Mouse (Mus musculus) retina, postnatal 7 days (tissue): ENCODE measurements around the gene Rps11.
"Not testable (repeated sequence)": the region's sequence is repeated elsewhere in the genome, so short reads cannot be mapped to it uniquely, and the experiment has no call there.

ENCODE experiments used
- DNase-seq: peaks from one replicate; pipeline ENCODE4 v3.0.0-alpha.2; 2012; ENCODE audit warnings: low read depth, low spot score

Rps11 gene

DNA sequence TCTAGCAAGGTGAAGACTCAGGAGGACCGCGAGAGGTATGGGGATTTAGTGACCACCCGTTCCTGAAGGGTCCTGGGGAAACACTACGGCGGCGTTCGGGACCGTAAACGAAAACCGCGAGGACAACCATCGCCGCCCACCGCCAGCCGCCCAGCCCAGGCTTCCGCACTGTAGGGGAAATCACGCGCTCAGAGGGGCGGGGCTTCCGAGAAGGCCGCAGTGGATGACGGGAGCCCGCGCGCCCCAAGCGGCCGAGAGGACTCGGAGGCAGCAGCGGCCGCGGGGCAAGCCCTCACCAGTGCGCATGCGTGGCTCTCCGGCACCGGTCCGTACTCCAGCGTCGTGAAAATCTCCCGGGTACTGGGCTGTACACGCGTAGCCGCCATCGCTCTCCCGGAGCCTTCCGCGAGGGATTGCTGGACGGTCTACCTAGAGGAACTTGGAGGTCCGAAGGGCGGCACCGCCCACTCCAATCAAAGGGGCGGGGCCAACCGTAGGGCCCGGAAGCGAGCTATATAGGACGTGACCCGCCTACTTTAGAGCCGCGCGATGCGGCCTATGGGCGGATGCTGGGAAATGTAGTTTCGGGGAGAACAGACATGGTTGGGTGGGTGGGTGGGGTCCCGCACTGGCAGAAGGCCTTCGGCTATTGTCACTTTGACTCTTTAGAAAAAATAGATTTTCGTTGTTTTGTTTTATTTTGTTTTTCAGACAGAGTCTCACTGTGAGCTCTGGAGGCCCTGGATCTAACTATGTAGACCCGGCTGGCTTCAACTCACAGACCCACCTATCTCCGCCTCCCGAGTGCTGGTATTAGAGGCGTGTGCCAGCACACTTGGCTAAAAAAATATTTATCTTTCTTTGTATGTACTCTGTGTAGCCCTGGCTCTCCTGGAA, 30.1 kb upstream of the Rps11 start, which contains the start of the genes Pih1d1 and Aldh16a1:
Gene Pih1d1, plus strand, starts transcription at position 208 of the 897 bp plus-strand sequence.
Gene Aldh16a1, minus strand, starts transcription at position 489 of the 897 bp plus-strand sequence.
- peak; percentile 92 for DNase-seq

DNA sequence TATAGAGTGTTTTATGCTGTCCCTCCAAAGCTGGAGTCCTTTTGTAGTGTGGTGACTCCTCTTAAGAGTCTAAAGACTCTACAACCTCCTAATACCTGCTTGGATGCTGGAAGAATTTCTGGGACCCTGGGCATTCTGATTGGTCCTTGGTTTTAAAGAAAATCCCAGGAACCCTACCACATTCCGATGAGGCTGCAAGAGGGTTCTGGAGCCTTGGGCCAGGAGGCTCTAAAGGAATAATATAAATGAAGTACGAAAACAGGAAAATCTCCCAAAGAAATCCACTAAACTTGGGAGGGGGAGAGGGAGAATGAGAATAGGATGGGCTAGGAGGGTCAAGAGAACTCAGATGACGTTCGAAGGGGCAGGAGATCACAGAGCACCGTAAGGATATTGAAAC, 29.3 kb upstream of the Rps11 start:
- no peak for DNase-seq

DNA sequence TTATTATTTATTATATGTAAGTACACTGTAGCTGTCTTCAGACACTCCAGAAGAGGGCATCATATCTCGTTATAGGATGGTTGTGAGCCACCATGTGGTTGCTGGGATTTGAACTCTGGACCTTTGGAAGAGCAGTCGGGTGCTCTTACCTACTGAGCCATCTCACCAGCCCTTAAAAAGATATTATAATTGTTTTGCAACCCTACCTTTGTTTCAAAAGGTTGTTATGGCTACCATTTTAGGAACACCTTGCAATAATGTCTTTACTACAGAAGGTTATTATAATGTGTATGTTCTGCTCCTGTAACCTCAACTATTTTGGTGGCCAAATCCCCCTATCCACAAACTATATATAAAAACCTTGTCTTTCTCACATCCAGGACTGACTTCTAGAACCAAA, 28.8 kb upstream of the Rps11 start:
- DNase-seq = not testable (repeated sequence)

DNA sequence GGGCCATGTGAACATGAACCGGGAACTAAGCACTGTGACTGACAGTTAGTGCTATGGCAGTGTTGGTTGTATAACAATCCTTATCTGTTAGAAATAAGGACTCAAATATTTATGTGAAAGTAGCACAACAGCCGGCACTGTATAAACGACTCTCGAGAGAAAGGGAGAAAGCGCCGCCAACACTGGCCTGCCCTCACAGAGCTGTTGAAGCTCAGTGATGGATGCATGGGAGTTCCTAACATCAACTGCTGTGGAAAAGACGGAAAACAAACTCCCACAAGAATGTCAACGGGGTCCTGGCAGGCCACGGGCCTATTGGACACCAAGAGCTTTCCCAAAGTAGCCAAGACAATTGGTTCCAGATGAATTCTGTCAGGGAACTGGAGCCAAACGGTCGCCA, 27.1 kb upstream of the Rps11 start:
- no peak for DNase-seq

DNA sequence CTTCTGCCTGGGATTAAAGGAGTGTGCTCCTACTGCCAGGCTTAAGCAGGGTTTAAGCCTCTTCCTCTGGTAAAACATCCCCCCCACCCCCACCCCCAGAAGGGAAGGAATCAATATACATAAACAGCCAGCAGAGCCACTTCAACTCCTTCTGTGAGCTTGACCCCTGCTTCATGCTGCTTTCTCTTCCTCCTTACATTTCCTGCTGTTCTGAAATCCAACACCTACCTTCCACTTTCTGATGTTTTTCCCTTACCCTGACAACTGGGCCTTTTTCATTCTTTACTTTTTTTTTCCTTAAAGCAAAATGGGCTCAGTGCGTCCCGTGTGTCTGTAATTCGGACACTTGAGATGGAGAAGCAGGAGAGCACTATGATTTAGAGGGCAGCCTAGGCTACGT, 26.1 kb upstream of the Rps11 start:
- DNase-seq = no peak

DNA sequence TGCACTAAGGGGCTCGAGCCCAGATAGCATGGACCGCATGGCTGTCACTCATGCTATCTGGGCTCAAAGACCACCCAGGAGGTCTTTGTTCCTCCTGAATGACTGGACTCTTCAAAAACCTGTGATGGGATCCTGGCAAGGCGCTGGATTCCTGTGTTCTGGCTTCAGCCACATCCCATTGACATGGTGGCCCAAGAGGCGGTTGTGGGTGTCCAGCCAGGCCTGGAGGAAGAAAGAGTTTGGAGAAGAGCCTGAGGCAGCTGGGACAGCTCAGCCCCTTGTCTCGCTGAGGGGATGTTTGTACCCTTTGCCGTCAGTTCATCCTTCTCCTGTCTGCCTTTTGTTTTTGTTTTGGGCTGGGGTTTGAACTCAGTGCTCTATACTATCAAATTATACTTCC, 25.3 kb upstream of the Rps11 start:
- DNase-seq = no peak

DNA sequence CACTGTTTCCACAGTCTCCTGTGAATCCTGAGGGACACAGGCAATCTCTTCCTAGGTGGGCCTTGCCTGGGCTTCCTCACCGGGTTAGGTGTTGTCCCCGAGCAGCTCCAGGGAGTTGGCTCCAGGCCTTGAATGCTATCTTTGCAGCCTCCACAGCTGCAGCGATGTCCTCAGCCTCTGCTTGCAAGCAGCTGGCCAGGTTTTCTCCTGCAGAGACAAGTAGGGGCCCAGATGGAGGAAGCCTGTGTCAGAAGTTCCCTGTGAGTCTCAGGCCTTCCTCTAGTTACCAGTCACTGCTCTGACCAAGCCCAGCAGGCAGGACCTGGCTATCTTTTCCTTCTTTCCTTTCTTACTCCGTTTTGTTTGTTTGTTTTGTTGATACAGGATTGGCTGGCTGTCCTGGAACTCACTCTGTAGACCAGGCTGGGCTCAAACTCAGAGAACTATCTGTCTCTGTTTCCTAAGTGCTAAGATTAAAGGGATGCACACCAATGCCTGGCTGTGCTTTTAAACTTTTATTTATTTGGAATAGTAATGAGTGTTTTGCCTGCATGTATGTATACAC, 24.4 kb upstream of the Rps11 start:
- no peak for DNase-seq

DNA sequence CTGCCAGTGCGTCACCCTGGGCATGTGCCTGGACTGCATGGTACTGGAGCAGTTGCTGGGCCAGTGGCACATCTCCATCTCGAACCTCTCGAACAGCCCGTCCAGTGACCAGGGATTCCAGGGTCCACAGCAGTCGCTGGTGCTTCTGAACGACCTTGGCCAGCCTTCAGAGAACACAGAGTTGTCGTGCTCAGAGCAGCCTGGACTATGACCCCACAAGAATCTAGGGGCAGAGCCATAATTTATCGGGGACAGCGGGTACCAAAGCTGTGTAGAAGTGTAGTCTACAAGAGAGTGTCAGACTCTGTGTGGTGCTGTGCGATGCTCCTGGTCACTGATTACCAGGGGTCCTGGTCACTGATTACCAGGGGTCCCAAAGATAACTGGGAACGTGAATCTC, 23.7 kb upstream of the Rps11 start:
- DNase-seq = no peak

DNA sequence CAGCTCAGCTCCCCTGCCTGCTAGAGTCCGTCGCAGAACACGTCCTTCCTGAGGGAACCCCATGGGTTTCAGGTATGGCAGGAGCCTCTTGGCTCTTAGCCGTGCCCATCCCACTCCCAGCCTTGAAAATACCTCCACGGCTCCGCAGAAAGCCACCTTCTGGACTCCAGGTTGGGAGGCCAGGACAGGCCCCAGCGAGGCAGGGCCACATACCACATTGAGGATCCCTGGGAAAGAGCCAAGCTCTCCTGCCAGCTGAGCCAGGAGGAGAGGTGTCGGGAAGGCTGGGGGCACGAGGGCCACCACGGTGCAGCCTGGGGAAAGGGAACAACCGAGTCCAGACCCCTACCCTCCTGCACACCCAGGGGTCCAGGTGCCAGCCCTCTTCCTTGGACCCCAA, 23.0 kb upstream of the Rps11 start:
- DNase-seq = no peak

DNA sequence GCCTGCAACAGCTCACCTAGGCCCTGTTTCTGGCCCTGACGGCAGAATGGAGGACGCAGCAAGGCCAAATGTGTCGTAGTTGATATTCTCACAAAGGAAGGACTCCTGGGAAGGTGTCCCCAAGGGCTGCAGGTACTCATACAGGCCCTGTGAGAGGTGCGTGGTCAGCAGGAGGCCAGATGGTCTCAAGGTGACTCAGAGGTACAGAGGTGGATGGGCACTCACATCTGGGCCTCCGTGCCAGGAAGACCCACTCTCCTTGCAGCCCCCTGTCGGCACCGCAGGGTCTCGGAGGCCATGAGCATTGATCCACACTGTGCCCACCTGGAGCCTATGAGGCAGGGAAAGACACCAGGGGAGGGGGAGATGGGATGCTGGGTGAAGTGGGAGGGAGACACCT, 21.2 kb upstream of the Rps11 start:
- no peak for DNase-seq

DNA sequence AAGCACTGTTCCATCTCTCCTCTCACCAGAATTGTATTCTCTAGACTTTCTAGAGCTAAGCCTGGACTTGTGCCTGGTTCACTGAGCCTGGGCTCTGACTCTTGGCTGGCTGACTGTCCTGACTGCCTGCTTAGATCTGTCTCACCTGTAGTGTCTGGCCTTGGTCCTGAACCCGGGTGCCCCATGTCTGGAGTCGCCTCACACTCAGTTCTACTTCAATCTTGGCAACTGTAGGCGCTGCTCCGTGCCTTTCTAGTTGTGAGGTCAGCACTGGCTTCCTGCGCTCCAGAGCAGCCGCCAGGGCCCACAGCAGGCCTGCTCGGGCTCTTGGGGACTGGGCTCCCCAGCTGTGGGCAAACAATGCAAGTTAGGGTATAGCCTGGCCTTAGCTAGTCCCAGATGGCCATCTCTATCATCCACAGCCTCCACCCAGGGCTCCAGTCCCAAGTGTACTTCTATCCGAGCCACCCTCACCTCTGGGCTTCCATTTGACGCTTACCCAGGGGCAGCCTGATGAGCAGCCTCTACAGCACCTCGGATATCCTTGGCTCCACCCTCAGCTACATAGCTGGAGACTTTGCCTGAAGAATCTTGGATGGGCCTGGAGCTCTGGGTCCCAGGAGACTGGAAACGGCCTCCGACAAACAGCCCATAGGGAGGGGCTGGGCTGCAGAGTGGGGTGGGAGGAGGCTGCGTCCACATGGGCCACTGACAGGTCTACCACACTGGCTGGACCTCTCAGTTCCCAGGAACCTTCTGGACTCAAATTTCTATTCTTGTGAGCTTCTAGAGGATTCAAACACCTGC, 20.3 kb upstream of the Rps11 start:
- DNase-seq = no peak

DNA sequence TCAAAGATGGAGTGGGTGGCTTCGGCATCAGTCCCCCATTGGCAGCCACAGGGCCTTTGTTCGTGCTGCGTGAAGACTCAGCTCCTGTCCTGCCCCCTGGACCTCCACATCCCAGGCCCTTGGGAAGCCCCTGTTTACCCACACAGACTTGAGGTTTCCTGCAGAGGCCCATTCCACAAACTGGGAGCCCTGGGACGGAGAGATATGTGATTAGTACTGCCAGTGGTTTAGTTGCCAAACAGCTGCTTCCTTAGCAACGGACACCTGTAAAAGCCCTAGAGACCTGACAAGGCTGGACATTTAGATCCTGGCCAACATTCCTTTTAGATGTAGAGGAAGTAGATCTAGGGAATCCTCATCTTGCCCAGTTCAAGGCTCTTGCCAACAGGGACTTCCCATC, 17.7 kb upstream of the Rps11 start:
- DNase-seq = no peak

DNA sequence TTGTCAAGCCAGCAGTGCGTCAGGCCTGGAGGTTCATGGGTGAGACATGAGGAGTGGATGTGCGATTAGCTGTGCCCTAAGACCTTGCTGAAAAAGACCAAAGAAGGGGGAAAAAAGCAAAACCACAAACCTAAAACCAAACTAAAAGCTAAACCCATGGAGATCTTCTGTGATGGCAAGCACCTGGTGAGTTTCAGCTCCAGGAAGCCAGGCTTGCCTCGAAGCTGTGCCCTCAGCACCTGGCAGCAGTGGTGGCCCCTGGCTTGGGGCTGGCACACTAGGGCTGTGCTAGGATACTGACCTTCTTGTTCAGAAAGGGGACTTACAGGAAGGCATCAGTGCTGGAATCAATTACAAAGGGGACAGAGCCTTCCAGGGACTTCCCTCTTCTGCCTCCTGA, 17.1 kb upstream of the Rps11 start:
- DNase-seq = no peak

DNA sequence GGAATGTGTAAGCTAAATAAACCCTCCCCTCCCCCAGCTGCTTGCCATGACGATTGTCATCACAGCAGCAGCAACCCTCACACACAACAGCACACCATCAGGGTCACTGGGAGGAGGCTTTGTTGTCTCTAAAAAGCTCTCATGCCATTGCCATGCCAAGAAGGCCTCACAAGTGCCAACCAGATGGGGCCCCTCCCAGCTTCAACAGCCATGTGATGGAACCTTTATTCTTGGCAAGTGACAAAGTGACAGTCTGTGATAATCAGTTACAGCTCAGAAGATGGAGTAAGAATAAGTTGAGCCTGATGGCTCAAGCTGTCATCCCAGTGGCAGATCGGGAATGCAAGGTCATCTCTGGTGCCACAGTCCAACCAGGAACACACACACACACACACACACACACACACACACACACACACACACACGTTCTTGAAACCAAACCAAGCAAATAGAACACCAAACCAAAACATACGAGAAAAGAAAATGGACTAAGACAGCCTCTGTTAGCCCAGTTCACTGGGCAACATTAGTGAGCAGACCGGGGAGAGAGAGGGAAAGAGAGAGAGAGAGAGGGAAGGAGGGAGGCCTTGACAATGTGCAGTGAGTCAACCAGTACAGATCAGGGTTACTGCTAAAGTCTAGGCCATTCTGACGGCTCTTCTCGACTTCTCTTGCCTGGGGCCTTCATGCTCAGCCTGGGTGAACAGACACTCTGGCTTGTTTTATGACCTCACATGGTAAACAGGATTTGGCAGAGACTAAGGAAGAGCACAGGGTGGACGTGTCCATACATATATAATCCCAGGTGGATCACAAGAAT, 15.9 kb upstream of the Rps11 start:
- DNase-seq = no peak

DNA sequence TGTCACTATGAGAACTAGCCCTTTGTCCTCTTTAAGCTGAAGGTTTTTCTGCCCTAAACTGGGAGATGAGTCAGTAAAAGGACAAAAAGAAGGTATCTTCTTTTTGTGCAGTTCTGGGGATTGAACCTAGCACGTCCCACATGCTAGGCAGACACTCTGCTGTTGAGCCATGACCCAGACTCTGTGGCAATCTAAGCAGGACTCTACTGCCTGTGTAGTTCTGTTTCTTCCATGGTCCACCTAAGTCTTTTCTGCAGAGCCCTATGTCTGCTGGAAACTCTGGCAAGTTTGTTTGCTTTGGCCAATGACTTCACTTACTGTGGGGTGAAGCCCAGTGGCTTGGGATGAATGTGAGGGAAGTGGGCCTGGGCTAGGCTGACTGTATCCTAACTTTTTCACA, 14.2 kb upstream of the Rps11 start:
- DNase-seq = no peak

DNA sequence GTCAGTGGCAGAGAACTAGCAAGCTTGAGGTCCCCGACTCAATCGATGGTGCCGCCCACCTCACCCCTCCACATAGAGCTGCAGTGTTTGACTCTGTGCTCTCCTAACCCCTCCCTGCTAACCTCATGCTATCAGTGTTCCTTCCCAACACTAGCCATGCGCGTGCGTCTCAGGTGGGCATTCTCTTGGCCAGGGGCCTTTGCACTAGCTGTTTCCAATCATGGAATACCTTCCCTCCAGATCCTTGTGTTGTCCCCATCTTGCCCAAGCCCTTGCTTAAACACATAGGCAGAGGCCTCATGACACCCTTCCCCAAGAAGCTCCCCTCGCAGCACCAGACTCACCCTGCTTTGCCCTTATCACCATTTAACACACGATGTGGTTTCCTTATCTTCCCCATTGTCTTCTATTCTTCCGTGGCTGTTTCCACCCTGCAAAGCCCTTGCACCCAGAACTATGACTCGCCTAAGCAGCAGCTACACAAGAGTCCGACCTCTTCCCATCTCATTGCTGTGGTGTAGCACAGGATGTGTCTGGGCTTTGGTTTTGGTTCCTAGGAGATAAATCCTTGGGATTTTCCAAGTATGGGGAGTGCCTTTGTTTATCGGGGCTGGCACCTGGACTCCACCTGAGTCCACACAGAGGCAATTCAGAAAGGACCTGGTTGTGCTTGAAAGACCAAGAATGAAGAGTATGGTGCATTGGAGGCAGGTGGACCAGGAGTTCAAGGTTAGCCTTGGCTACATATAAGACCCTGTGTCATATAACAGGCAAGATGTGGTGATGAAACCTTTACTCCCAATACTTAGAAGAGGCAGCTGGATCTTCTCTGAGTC, 13.2 kb upstream of the Rps11 start:
- no peak for DNase-seq

DNA sequence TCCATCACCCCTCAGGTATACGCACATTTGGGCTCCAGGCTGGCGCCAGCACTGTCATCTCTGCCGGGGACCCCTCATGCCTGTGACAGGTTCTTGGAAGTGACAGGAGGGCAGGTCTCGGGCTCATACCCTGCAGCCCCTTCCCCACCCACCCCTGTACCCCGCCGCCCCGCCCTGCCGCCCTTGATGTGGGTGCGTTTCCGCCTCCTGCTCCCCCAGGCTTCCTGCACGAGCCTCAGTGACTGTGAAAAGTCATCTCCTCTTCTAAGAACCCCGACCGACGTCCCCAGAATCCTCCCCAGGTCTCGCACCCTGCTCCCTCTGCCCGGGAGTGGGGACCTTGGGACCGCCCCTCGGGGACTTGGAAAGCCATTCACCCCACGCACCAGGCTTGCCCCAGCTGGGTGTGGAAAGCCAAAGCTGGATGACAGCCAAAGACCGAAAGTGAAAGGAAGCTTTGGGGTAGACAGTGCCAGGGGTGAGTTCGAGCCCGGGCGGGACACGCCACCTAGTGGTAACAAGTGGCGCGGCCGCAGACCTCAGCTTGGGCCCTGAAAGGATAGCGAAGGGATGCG, 11.8 kb upstream of the Rps11 start, which contains the start of the genes Gm45713 and Flt3l:
Gene Gm45713, minus strand, starts transcription at position 239 of the 575 bp plus-strand sequence.
Gene Flt3l, minus strand, starts transcription at position 440 of the 575 bp plus-strand sequence.
- DNase-seq = peak; percentile 84

DNA sequence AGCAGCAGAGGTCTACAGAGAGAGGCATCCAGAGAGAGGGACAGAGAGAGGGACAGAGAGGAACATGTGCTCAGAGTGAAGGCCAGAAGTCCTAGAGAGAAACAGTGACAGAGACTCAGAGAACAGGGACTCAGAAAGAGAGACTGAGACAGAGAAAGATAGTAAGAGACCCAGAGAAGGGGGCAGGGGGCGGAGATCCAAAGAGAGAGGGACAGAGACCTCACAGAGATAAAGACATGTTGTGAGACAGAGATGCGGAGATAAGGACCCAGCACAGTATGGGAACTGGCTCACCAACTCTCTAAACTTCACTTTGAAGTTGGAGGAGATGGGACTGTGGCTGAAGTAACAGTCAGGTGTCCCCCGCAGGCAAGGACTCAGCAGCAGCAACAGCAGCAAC, 11.1 kb upstream of the Rps11 start:
- DNase-seq = no peak

DNA sequence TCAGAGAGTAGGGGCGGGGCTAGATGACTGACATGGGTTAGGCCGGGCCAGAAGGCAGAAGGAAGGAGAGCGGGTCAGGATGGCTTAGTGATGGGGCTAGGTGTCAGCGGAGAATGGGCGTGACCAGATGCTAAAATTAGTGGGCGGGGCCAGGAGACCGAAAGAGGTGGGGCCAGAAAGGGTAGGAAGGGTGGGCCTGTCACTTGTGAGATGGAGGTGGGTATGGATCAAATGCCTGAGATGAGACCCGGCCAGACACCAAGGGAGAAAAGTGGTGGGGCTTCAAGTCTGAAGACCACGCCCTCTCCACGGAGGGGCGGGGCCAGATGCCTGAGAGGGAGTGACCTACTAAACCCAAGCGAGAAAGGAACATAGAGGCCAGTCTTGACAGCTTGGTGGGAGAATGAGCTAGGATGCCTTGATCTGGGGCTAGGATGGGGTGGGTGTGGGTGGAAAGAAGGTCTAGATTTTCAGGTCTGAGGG, 10.3 kb upstream of the Rps11 start:
- DNase-seq = no peak
